Mouse (Mus musculus) bone marrow macrophage, adult 2 months (primary cell): Measurements from ENCODE around the gene Gm13089. TPM values are rescaled to one million over a fixed set of nuclear protein-coding genes. Genes with fewer than 3 reads are reported as not detected.
"Not testable (repeated sequence)": the region's sequence is repeated elsewhere in the genome, so short reads cannot be mapped to it uniquely, and the experiment has no call there.

Source experiments
- H3K27ac ChIP-seq: 2 replicates; pipeline ENCODE4 v1.5.1; 2012; ENCODE audit warnings: low read depth, low read length; ENCODE audit not compliant: insufficient read depth
- H3K4me1 ChIP-seq: 2 replicates; pipeline ENCODE4 v1.6.1; 2012; ENCODE audit warnings: low read length; ENCODE audit not compliant: control insufficient read depth, insufficient read depth
- H3K4me3 ChIP-seq: 2 replicates; pipeline ENCODE4 v1.5.1; 2012; ENCODE audit warnings: mild to moderate bottlenecking, low read length, moderate library complexity; ENCODE audit not compliant: insufficient read depth
- CTCF ChIP-seq: IDR thresholded peaks from 2 replicates; pipeline ENCODE4 v1.5.1; 2012; ENCODE audit warnings: low read depth, mild to moderate bottlenecking, low read length, moderate library complexity
- POLR2A ChIP-seq: IDR thresholded peaks from 2 replicates; pipeline ENCODE4 v1.6.1; 2012; ENCODE audit warnings: mild to moderate bottlenecking, low read depth, low read length, borderline replicate concordance
- polyA plus RNA-seq: library from polyadenylated mRNA; stranded (reverse); fragments of >200 nt; gene quantifications from 2 replicates; pipeline ENCODE4 v1.2.4, GENCODE M21; 2012; ENCODE audit not compliant: missing spikeins, insufficient read depth, insufficient read length

Gm13089 gene
- not detected in 2 replicates for polyA plus RNA-seq

- H3K4me1 ChIP-seq: no peaks in the 10 kb centered on the region
- H3K27ac ChIP-seq: no peak within 1 kb of the TSS
- TF ChIP-seq POLR2A (no peak), CTCF (no peak)
- no peak within 1 kb of the TSS for H3K4me3 ChIP-seq
Observed at GRCm38 (mm10) chr4:143702611-143703010, at the start of gene Gm13089. Gm13089 (minus strand) TSS chr4:143702711.

GRCm38 (mm10) chr4:143719155-143719554, 16.6 kb upstream of the Gm13089 start, which contains the start of gene Gm13078:
Gm13078 (plus strand) TSS chr4:143719455.
- Histone ChIP-seq H3K4me1 (no peaks in the 10 kb centered on the region), H3K4me3 (no peak within 1 kb of the TSS), H3K27ac (no peak within 1 kb of the TSS)
- no peak for TF ChIP-seq CTCF
- no peak for TF ChIP-seq POLR2A

GRCm38 (mm10) chr4:143657146-143657545, 45.4 kb downstream of the Gm13089 start, which contains the start of gene Gm13088:
Gm13088 (minus strand) TSS chr4:143657246.
- H3K4me3 ChIP-seq, H3K27ac ChIP-seq, H3K4me1 ChIP-seq: not testable (repeated sequence)

Other genes starting within 250 kb of the Gm13089 start
- gene Gm13043, start 191.4 kb downstream of the Gm13089 start, polyA plus RNA-seq: not detected in 2 replicates
- not detected in 2 replicates for gene Gm13040, start 166.8 kb downstream of the Gm13089 start, polyA plus RNA-seq
- not detected in 2 replicates for gene BC080695, start 151.0 kb downstream of the Gm13089 start, polyA plus RNA-seq
- gene Gm13057, start 151.0 kb downstream of the Gm13089 start, polyA plus RNA-seq: not detected in 2 replicates
- gene Gm13083, start 87.7 kb downstream of the Gm13089 start, polyA plus RNA-seq: not detected in 2 replicates
- gene Gm13088, start 45.5 kb downstream of the Gm13089 start, polyA plus RNA-seq: not detected in 2 replicates
- gene Gm13078, start 16.7 kb upstream of the Gm13089 start, polyA plus RNA-seq: not detected in 2 replicates
- not detected in 2 replicates for gene Gm13023, start 86.6 kb upstream of the Gm13089 start, polyA plus RNA-seq
- gene Gm13084, start 113.4 kb upstream of the Gm13089 start, polyA plus RNA-seq: not detected in 2 replicates
- 1.0 TPM in 1 of 2 replicates, not detected in the other for gene Gm13103, start 143.8 kb upstream of the Gm13089 start, polyA plus RNA-seq
- gene Pramef6, start 197.7 kb upstream of the Gm13089 start, polyA plus RNA-seq: not detected in 2 replicates
- gene Pramef25, start 248.3 kb upstream of the Gm13089 start, polyA plus RNA-seq: not detected in 2 replicates